Mouse (Mus musculus) layer of hippocampus, adult 18-20 months (tissue): ENCODE results near the gene Erbb2. TPM values are rescaled to one million over a fixed set of nuclear protein-coding genes. Genes with fewer than 3 reads are reported as not detected.

Experiments used
- DNase-seq, 2 experiments: peaks; one replicate each; pipeline ENCODE4 v3.0.0; 2022; ENCODE audit warnings: low spot score in 2 of 2
- total RNA-seq, 2 experiments: library from RNA; stranded (reverse); gene quantifications; 2 replicates each; pipeline ENCODE4 v1.2.3; 2021

The Erbb2 gene
- total RNA-seq, 2 experiments from 2014 or later: 1.4 to 1.9 TPM

GRCm38 (mm10) chr11:98457367-98458120 lies 45.3 kb downstream of the Erbb2 start:
- DNase-seq: peak; percentile 51 to 79

DNA sequence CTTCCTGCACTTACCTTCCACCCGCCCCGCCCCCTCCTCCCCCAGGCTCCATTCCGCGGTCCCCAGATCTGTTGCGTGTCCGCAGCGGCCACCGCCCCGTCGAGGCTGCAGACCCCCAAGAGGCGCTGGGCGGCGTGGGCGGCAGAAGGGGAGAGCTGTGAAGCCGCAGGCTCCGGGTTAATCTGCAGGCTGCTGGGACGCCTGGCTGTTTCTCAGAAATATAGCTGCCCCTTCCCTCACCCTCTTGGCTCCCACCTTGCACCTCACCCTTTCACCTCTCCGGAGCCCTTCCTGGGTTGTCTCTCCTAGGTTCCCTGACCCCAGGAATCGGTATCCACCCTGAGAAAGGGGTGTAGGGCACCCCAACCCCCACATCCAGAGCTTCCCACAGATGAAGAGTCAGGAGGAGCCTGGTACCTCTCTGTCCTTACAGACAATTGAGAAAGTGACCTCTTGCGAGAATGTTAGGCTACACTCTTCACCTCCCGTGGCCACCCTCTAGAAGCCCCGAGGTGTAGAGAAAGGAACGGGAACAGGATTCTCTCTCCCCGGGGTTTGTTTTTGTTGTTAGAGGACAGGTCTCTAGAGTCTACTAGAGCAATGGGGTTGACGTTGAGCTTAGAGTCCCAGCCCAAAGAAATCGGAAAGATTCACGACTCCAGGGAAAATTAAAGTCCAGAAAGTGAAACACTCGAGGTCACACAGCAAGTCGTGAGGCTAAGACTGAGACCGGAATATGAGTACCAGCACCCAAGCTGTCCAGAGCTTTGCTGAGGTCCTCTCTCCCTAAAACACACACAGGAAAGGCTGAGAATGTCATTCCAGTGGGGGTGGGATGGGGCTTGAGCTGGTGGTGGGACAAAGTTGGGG lies 46.1 kb downstream of the Erbb2 start:
- no peak for DNase-seq

DNA sequence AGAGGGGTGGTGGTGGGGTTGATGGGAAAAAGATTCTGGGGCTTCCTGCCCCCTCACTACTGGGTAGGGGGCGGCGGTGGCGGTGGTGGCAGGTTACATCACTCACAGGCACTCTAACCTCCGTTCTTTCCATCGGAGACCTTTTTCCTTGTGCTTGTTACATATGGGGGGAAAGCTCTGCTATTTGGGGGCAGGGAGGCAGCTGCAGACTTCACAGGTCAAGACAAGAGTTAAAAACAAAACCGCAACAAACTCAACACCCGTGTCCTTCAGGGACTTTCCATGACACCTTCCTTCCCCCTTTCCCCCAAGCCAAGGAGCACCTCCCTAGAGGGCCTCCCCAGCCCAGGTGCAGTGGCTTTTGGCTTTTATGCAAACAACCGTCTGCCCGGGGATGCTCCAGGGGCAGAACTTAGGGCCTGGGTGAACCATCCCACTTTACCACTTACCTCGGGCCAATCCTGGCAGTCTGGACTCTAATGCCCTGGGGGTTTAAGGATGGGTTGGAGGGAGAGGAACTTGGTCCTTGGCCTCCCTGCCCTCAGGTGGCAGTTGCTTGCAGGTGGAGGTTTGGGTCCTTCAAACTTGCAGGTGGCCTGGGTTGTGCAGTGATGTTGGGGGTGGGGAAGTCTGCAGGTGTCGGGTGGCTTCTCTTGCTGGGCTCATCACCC lies 46.9 kb downstream of the Erbb2 start:
- no peak for DNase-seq

DNA sequence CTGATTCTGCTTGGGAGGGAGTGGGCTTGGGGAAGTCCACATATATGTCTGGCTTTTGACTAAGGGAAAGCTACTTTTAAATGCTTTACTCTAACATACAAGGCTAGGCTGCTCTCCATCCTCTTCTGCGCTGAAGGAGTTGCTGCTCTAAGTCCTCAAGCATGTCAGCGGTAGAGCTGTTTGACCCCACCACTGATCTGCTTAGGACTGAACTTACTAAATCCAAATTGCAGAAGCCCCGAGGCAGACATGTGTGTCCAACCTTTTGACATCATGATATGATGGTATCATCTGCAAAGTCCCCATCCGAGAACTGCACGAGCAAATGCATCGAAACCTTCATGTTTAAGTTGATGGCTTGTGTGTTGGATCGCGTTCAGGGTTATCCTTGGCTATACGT lies 47.6 kb downstream of the Erbb2 start:
- no peak for DNase-seq

DNA sequence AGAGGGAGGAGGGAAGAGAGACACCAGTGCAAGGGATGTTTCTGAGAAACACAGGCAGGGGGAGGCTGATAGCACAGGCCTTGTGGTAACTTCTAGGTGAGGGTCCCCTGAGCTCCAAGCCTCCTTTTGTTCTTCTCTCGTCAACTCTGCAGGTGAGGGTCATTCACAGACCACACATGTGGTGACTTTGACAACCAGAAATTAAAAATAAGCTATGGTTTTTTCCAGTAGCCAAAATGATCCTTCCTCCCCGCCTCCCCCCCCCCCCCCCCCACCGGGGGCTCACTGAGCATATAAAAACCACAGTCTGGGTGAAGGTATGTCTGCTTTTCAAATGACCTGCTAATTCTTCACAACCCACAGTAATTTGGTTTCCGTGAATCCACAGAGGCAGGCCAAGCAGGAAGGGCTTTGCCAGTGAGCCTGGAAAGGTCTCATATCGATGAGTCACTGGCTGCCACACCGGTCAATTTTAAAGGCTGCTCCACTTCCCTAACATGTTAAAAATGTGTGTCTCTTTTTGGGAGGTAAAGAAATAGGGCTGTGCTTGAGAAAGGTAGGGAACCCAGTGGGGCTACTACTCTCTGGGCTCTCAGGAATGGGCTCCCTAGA lies 48.9 kb downstream of the Erbb2 start:
- no peak for DNase-seq

DNA sequence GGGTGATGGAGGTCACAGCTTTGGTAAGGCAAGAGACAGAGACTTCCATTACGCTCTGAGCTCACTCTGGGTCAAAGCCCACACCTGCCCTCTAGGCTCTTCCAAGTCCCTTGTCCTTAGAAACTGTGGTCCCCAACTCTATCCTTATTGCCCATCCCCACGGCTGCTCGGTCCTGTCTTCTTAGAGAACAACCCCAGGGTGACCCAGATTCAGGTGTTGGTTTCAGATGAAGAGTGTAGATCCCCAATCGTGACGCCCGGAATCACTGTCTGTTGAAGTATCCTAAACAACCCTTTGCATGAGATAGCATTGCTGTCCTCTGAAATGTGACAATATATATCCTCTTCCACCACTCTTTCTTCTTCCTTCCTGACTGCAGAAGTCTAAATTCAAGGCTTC lies 50.0 kb downstream of the Erbb2 start:
- no peak for DNase-seq

- no peak for DNase-seq
These were observed 51.6 kb downstream of the Erbb2 start for GRCm38 (mm10) chr11:98463911-98464310.

- DNase-seq: no peak
These were observed 52.2 kb downstream of the Erbb2 start for GRCm38 (mm10) chr11:98464516-98464915.

- no peak for DNase-seq
These were observed 57.8 kb downstream of the Erbb2 start for GRCm38 (mm10) chr11:98469761-98470714.

DNA sequence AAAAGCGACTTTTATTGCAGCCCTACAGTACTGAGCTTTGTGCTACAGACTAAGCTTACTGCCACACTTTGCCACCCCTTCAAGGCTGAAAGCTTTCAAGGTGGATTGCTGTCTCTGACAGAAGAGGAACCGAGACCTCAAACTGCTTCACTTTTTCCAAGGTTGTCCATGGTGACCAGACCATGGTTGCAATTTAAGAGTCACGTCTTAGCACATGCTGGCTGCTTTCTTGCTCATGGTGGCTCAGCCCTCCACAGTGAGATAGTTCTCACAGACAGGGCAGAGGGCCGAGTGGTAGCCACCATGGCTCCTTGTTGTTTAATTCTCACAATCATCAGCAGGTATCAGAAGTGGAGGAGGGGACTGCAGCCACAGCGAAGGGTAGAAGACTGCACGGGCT lies 58.5 kb downstream of the Erbb2 start:
- DNase-seq: no peak

- DNase-seq: no peak
These were observed 60.4 kb downstream of the Erbb2 start for GRCm38 (mm10) chr11:98472696-98473095.

- DNase-seq: no peak
These were observed 61.7 kb downstream of the Erbb2 start for GRCm38 (mm10) chr11:98473916-98474479.

DNA sequence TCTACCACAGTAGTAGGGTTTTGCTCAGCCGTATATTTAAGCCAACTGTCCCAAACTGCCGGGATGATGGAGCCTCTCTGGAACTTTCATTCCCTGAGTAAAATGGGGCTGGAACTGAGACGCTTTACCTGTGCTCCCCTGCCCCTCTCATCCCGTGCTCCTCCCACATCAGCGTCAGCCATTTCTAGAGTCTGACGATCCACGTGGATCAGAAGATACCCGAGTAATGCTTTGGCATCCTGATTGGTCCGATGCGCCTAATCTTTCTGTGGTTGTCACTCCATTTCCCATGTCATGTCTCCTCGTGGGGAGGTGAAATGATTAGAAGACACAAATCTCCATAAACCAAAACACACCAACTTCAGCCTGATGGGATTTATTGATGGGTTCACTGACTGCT lies 62.7 kb downstream of the Erbb2 start:
- no peak for DNase-seq

- DNase-seq: no peak
These were observed 63.6 kb downstream of the Erbb2 start for GRCm38 (mm10) chr11:98475630-98476433.

GRCm38 (mm10) chr11:98476434-98476807 lies 64.2 kb downstream of the Erbb2 start:
- DNase-seq: no peak

DNA sequence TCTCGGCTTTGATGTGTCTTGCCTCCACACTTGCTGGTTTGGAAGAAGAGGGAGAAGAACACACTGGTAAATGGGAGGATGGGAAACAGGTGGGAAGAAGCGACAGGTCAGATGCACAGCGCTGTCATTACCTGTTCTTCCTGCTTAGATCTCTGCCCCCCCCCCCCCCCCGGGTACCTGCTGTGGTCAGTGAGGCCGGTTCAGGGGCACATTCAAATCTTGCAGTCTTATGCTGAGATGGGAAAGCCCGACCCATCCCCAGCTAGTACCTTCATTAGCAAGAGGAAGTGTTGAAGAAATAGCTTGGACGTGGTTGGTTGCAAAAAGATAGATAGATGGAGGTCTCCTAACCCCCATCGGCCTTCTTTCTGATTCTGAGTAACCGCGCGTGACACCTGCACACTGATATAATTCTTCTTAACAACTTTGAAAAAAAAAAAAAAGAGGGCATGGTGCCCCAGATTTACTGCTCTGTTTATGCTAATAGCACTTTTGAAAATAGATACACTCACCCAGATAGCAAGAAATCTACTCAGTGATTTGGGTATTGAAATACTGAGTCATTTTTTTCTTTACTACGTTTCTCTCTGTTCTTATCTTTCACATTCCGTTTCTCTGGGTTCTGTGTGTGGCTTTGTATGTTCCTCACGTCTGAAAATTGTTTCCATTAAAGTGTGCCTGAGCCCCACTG lies 64.9 kb downstream of the Erbb2 start:
- no peak for DNase-seq

DNA sequence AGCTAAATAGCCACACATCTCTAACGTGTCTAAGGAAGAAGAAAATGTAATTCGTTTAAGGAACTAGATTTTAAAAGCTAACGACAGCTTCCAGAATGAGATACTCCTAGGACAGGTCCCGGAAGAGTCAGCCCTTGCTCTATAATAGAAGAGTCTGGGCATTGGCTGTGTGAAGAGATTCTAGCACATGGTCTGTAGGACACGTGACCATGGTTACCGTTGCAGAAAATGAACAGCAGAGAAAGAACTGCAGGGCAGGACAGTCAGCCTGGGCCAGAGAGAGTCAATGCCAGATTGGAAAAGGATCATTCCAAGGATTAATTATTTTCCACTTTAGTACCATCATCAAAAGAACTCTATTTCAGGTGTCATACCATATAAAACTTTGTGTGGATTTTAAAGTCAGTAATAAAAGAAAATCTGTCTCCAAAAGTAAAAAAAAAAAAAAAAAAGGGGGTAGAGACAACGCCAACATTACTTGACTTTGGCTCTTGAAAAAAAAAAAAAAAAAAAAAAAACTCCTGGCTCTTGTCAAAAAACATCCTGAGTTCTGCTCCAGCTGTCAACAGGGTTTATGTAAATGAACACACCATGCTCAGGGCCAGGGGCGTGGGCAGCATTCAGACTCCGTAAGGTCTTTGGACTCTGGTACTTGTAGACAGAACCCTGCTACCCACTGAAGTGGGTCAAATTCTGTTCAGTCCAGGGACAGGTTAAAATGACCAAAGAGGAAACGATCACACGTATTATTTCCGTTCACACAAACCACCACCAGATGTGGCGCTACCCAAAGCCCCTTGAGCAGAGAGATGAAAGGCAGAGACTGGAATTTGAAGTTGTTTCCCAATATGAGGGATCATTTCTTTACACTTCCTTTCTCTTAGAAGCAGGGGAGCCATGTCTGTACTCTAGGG lies 67.0 kb downstream of the Erbb2 start:
- no peak for DNase-seq
